Mouse (Mus musculus): ENCODE data around the gene Olfr1484. TPM values are rescaled to one million over a fixed set of nuclear protein-coding genes. Genes with fewer than 3 reads are reported as not detected.

Gene Olfr1484
- not detected for polyA plus RNA-seq (2017; shearing (Covaris generic))

DNA sequence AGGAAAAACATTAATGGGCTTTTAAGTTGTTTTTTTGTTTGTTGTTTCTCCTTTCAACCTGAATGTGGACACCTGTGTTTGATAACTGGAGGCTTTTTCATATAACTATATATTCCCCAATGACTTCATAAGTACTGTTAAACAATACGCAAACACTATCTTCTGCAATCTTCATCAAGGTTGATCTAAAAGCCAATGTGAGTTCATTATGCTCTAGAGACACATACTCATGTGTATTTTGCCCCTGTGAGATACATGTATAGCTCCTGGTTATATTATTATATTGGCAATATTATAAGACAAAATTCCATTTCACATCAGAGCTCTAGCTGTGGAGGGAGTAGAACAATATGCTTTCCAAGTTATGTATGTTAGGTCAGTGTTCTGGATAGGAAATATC is at the start of gene Olfr1484:
Gene Olfr1484 (plus strand): TSS at position 301 of the 400 bp plus-strand sequence.

DNA sequence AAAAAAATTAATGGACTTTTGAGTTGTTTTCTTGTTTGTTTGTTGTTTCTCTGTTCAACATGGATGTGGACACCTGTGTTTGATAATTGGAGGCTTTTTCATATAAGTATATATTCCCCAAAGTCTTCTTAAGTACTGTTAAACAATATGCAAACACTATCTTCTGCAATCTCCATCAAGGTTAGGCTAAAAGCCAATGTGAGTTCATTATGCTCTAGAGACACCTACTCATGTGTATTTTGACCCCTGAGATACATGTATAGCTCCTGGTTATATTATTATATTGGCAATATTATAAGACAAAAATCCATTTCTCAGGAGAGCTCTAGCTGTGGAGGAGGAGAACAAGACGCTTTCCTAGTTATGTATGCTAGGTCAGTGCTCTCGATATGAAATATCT is 33.8 kb downstream of the Olfr1484 start, which contains the start of gene Olfr1487:
Gene Olfr1487 (plus strand): TSS at position 301 of the 400 bp plus-strand sequence.

DNA sequence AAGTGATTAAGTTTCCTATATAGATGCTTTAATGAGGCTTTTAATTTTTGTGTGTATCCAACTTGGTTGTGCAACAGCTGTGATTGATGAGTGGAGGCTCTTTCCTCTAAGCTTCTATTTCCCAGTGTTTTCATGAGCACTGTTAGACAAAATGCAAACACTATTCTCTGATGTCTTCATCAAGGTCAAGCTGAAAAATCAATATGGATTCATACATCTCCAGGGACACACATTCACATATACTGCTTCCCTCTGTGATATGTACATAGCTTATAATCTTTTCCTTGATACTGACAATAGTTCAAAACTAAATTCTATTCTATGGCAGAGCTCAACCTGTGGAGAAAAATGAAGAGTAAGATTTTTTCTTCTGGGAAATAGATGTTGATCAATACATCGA is 48.0 kb downstream of the Olfr1484 start, which contains the start of gene Olfr1489:
Gene Olfr1489 (plus strand): TSS at position 301 of the 400 bp plus-strand sequence.

Other genes with a start within 250 kb of the Olfr1484 start
- not detected for gene Olfr1466, start 244.6 kb upstream of the Olfr1484 start, polyA plus RNA-seq (2017; shearing (Covaris generic))
- not detected for gene Olfr1467, start 221.3 kb upstream of the Olfr1484 start, polyA plus RNA-seq (2017; shearing (Covaris generic))
- gene Olfr1469, start 175.7 kb upstream of the Olfr1484 start, polyA plus RNA-seq (2017; shearing (Covaris generic)) = 0.39 TPM
- gene Olfr1471, start 140.1 kb upstream of the Olfr1484 start, polyA plus RNA-seq (2017; shearing (Covaris generic)) = not detected
- gene Olfr1472, start 127.4 kb upstream of the Olfr1484 start, polyA plus RNA-seq (2017; shearing (Covaris generic)) = not detected
- gene Olfr1474, start 113.9 kb upstream of the Olfr1484 start, polyA plus RNA-seq (2017; shearing (Covaris generic)) = not detected
- gene Olfr1475, start 103.3 kb upstream of the Olfr1484 start, polyA plus RNA-seq (2017; shearing (Covaris generic)) = not detected
- gene Olfr1477, start 83.0 kb upstream of the Olfr1484 start, polyA plus RNA-seq (2017; shearing (Covaris generic)) = 0.11 TPM
- not detected for gene Olfr1480, start 55.6 kb upstream of the Olfr1484 start, polyA plus RNA-seq (2017; shearing (Covaris generic))
- not detected for gene Olfr1487, start 33.9 kb downstream of the Olfr1484 start, polyA plus RNA-seq (2017; shearing (Covaris generic))
- gene Olfr1489, start 48.1 kb downstream of the Olfr1484 start, polyA plus RNA-seq (2017; shearing (Covaris generic)) = not detected
- not detected for gene Olfr1490, start 67.6 kb downstream of the Olfr1484 start, polyA plus RNA-seq (2017; shearing (Covaris generic))
- not detected for gene Olfr1491, start 113.8 kb downstream of the Olfr1484 start, polyA plus RNA-seq (2017; shearing (Covaris generic))
- gene Olfr1493-ps1, start 139.8 kb downstream of the Olfr1484 start, polyA plus RNA-seq (2017; shearing (Covaris generic)) = not detected
- gene Olfr1494, start 156.2 kb downstream of the Olfr1484 start, polyA plus RNA-seq (2017; shearing (Covaris generic)) = not detected
- not detected for gene Olfr1495, start 181.1 kb downstream of the Olfr1484 start, polyA plus RNA-seq (2017; shearing (Covaris generic))
- gene Olfr1496, start 194.4 kb downstream of the Olfr1484 start, polyA plus RNA-seq (2017; shearing (Covaris generic)) = not detected
- not detected for gene Olfr1497, start 214.7 kb downstream of the Olfr1484 start, polyA plus RNA-seq (2017; shearing (Covaris generic))
- gene Olfr1499, start 235.9 kb downstream of the Olfr1484 start, polyA plus RNA-seq (2017; shearing (Covaris generic)) = 0.22 TPM
- not detected for gene Olfr1500, start 247.0 kb downstream of the Olfr1484 start, polyA plus RNA-seq (2017; shearing (Covaris generic))

Measured in naive thymus-derived CD4-positive, alpha-beta T cell, adult 5 months (primary cell).